Mouse (Mus musculus): ENCODE results near the gene Atp6v0b. TPM values are rescaled to one million over a fixed set of nuclear protein-coding genes. Genes with fewer than 3 reads are reported as not detected.

The Atp6v0b gene
- polyA plus RNA-seq, 1 experiment, result 470 TPM

GRCm38 (mm10) chr4:117841566-117841965 lies 45.6 kb downstream of the Atp6v0b start:
- no peak overlapping the region for H3K4me3 ChIP-seq
- no peak overlapping the region for H3ac ChIP-seq (ENCODE audit: control insufficient read depth, insufficient read length)
- peaks cover 22% of the 10 kb centered on the region for H3K79me2 ChIP-seq (ENCODE audit: control insufficient read depth, insufficient read depth)
- peaks cover 29% of the 10 kb centered on the region for H3K36me3 ChIP-seq (ENCODE audit: control insufficient read depth, insufficient read depth)
- no peak overlapping the region for H3K4me2 ChIP-seq (ENCODE audit: low read depth)
- H3K27me3 ChIP-seq (ENCODE audit: control insufficient read depth, insufficient read depth, insufficient read length), result no peaks in the 10 kb centered on the region
- TF ChIP-seq MYOD1 (IDR thresholded peaks at IDR 0.05; ENCODE audit: control insufficient read depth in 1 of 3, insufficient read length in 2 of 3, low read depth in 2 of 3) (no peak), POLR2AphosphoS2 (IDR thresholded peaks at IDR 0.05; ENCODE audit: insufficient read length, low read depth) (peak; percentile 64), REST (IDR thresholded peaks at IDR 0.05; ENCODE audit: insufficient read depth, insufficient read length) (no peak)

- H3K79me2 ChIP-seq (ENCODE audit: control insufficient read depth, insufficient read depth), result peaks cover 22% of the 10 kb centered on the region
- TF ChIP-seq MAX (IDR thresholded peaks at IDR 0.05; ENCODE audit: low read depth), result no peak
- TF ChIP-seq MYOG (IDR thresholded peaks at IDR 0.05; ENCODE audit: control insufficient read depth in 1 of 3, insufficient read depth in 1 of 3, insufficient read length in 2 of 3, low read depth in 2 of 3), result no peak
- no peak for TF ChIP-seq TCF3 (IDR thresholded peaks at IDR 0.05; ENCODE audit: insufficient read length, low read depth)
- no peak for TF ChIP-seq CEBPB (IDR thresholded peaks at IDR 0.05; ENCODE audit: insufficient read depth, poor library complexity, severe bottlenecking)
- TF ChIP-seq SRF (IDR thresholded peaks at IDR 0.05; ENCODE audit: control insufficient read depth, insufficient read length, low read depth), result no peak
- TF ChIP-seq POLR2AphosphoS2 (IDR thresholded peaks at IDR 0.05; ENCODE audit: insufficient read length, low read depth), result no peak
- no peak for TF ChIP-seq MYOD1 (IDR thresholded peaks at IDR 0.05; ENCODE audit: control insufficient read depth in 1 of 3, insufficient read length in 2 of 3, low read depth in 2 of 3)
- TF ChIP-seq POLR2A (IDR thresholded peaks at IDR 0.05; ENCODE audit: insufficient read length, low read depth), result no peak
- no peak for TF ChIP-seq REST (IDR thresholded peaks at IDR 0.05; ENCODE audit: insufficient read depth, insufficient read length)
- TF ChIP-seq E2F4 (IDR thresholded peaks at IDR 0.05; ENCODE audit: insufficient read depth), result no peak
- no peak for TF ChIP-seq USF1 (IDR thresholded peaks at IDR 0.05; ENCODE audit: low read depth)
- TF ChIP-seq TCF12 (IDR thresholded peaks at IDR 0.05; ENCODE audit: insufficient read depth, poor library complexity, severe bottlenecking), result no peak
- no peak overlapping the region for H3K4me2 ChIP-seq (ENCODE audit: low read depth)
- peaks cover 22% of the 10 kb centered on the region for H3K36me3 ChIP-seq (ENCODE audit: control insufficient read depth, insufficient read depth)
- H3K27me3 ChIP-seq (ENCODE audit: control insufficient read depth, insufficient read depth, insufficient read length), result no peaks in the 10 kb centered on the region
- H3K4me3 ChIP-seq, result no peak overlapping the region
- H3ac ChIP-seq (ENCODE audit: control insufficient read depth, insufficient read length), result no peak overlapping the region
These were observed 46.3 kb downstream of the Atp6v0b start for GRCm38 (mm10) chr4:117840821-117841220.

- H3K4me2 ChIP-seq (ENCODE audit: low read depth), result no peak overlapping the region
- peaks cover 8% of the 10 kb centered on the region for H3K36me3 ChIP-seq (ENCODE audit: control insufficient read depth, insufficient read depth)
- no peak overlapping the region for H3ac ChIP-seq (ENCODE audit: control insufficient read depth, insufficient read length)
- H3K27me3 ChIP-seq (ENCODE audit: control insufficient read depth, insufficient read depth, insufficient read length), result no peaks in the 10 kb centered on the region
- H3K79me2 ChIP-seq (ENCODE audit: control insufficient read depth, insufficient read depth), result peaks cover 22% of the 10 kb centered on the region
- no peak overlapping the region for H3K4me3 ChIP-seq
- TF ChIP-seq TCF12 (IDR thresholded peaks at IDR 0.05; ENCODE audit: insufficient read depth, poor library complexity, severe bottlenecking) (no peak), MYOG (IDR thresholded peaks at IDR 0.05; ENCODE audit: control insufficient read depth in 1 of 3, insufficient read depth in 1 of 3, insufficient read length in 2 of 3, low read depth in 2 of 3) (no peak), REST (IDR thresholded peaks at IDR 0.05; ENCODE audit: insufficient read depth, insufficient read length) (no peak), MYOD1 (IDR thresholded peaks at IDR 0.05; ENCODE audit: control insufficient read depth in 1 of 3, insufficient read length in 2 of 3, low read depth in 2 of 3) (no peak)
These were observed 47.8 kb downstream of the Atp6v0b start for GRCm38 (mm10) chr4:117839366-117839765.

- TF ChIP-seq MYOD1 (IDR thresholded peaks at IDR 0.05; ENCODE audit: control insufficient read depth in 1 of 3, insufficient read length in 2 of 3, low read depth in 2 of 3), result no peak
- TF ChIP-seq CEBPB (IDR thresholded peaks at IDR 0.05; ENCODE audit: insufficient read depth, poor library complexity, severe bottlenecking), result no peak
- TF ChIP-seq SRF (IDR thresholded peaks at IDR 0.05; ENCODE audit: control insufficient read depth, insufficient read length, low read depth), result no peak
- TF ChIP-seq E2F4 (IDR thresholded peaks at IDR 0.05; ENCODE audit: insufficient read depth), result no peak
- no peak for TF ChIP-seq MYOG (IDR thresholded peaks at IDR 0.05; ENCODE audit: control insufficient read depth in 1 of 3, insufficient read depth in 1 of 3, insufficient read length in 2 of 3, low read depth in 2 of 3)
- TF ChIP-seq REST (IDR thresholded peaks at IDR 0.05; ENCODE audit: insufficient read depth, insufficient read length), result no peak
- no peak for TF ChIP-seq MAX (IDR thresholded peaks at IDR 0.05; ENCODE audit: low read depth)
- no peak for TF ChIP-seq POLR2A (IDR thresholded peaks at IDR 0.05; ENCODE audit: insufficient read length, low read depth)
- TF ChIP-seq USF1 (IDR thresholded peaks at IDR 0.05; ENCODE audit: low read depth), result no peak
- TF ChIP-seq POLR2AphosphoS2 (IDR thresholded peaks at IDR 0.05; ENCODE audit: insufficient read length, low read depth), result no peak
- no peak for TF ChIP-seq TCF3 (IDR thresholded peaks at IDR 0.05; ENCODE audit: insufficient read length, low read depth)
- no peak for TF ChIP-seq TCF12 (IDR thresholded peaks at IDR 0.05; ENCODE audit: insufficient read depth, poor library complexity, severe bottlenecking)
- no peak overlapping the region for H3ac ChIP-seq (ENCODE audit: control insufficient read depth, insufficient read length)
- H3K27me3 ChIP-seq (ENCODE audit: control insufficient read depth, insufficient read depth, insufficient read length), result no peaks in the 10 kb centered on the region
- peak overlapping the region; percentile 96 for H3K4me3 ChIP-seq
- H3K79me2 ChIP-seq (ENCODE audit: control insufficient read depth, insufficient read depth), result peaks cover 22% of the 10 kb centered on the region
- H3K36me3 ChIP-seq (ENCODE audit: control insufficient read depth, insufficient read depth), result no peaks in the 10 kb centered on the region
- peak overlapping the region; percentile 89 for H3K4me2 ChIP-seq (ENCODE audit: low read depth)
These were observed 49.9 kb downstream of the Atp6v0b start for GRCm38 (mm10) chr4:117837271-117837670.

GRCm38 (mm10) chr4:117836204-117836767 lies 50.8 kb downstream of the Atp6v0b start:
- Histone ChIP-seq H3K4me3 (peak overlapping the region; percentile 96), H3K4me2 (ENCODE audit: low read depth) (peak overlapping the region; percentile 89), H3K27me3 (ENCODE audit: control insufficient read depth, insufficient read depth, insufficient read length) (no peaks in the 10 kb centered on the region), H3ac (ENCODE audit: control insufficient read depth, insufficient read length) (peak overlapping the region; percentile 49), H3K36me3 (ENCODE audit: control insufficient read depth, insufficient read depth) (no peaks in the 10 kb centered on the region), H3K79me2 (ENCODE audit: control insufficient read depth, insufficient read depth) (peaks cover 22% of the 10 kb centered on the region)
- TF ChIP-seq CEBPB (IDR thresholded peaks at IDR 0.05; ENCODE audit: insufficient read depth, poor library complexity, severe bottlenecking) (no peak), POLR2A (IDR thresholded peaks at IDR 0.05; ENCODE audit: insufficient read length, low read depth) (peak; percentile 79), USF1 (IDR thresholded peaks at IDR 0.05; ENCODE audit: low read depth) (peak; percentile 60), SRF (IDR thresholded peaks at IDR 0.05; ENCODE audit: control insufficient read depth, insufficient read length, low read depth) (peak; percentile 20), E2F4 (IDR thresholded peaks at IDR 0.05; ENCODE audit: insufficient read depth) (no peak), TCF12 (IDR thresholded peaks at IDR 0.05; ENCODE audit: insufficient read depth, poor library complexity, severe bottlenecking) (no peak), POLR2AphosphoS2 (IDR thresholded peaks at IDR 0.05; ENCODE audit: insufficient read length, low read depth) (peak; percentile 73), MYOD1 (IDR thresholded peaks at IDR 0.05; ENCODE audit: control insufficient read depth in 1 of 3, insufficient read length in 2 of 3, low read depth in 2 of 3) (peak in 2 of 3 experiments; percentile 19 to 64), MAX (IDR thresholded peaks at IDR 0.05; ENCODE audit: low read depth) (peak; percentile 72), REST (IDR thresholded peaks at IDR 0.05; ENCODE audit: insufficient read depth, insufficient read length) (no peak), TCF3 (IDR thresholded peaks at IDR 0.05; ENCODE audit: insufficient read length, low read depth) (no peak), MYOG (IDR thresholded peaks at IDR 0.05; ENCODE audit: control insufficient read depth in 1 of 3, insufficient read depth in 1 of 3, insufficient read length in 2 of 3, low read depth in 2 of 3) (peak in 2 of 3 experiments; percentile 62 to 70)
